Mouse (Mus musculus) CH12.LX (cell line): ENCODE data around the gene Olfr1370. TPM values are rescaled to one million over a fixed set of nuclear protein-coding genes. Genes with fewer than 3 reads are reported as not detected.
"Not testable (repeated sequence)": the region's sequence is repeated elsewhere in the genome, so short reads cannot be mapped to it uniquely, and the experiment has no call there.

ENCODE experiments used
- DNase-seq: peaks from one replicate; pipeline ENCODE4 v3.0.0-alpha.2; 2013; ENCODE audit errors: extremely low read depth
- H3K27ac ChIP-seq: 2 replicates; pipeline ENCODE4 v1.5.1; 2012; ENCODE audit warnings: low read depth, mild to moderate bottlenecking, control low read depth, moderate library complexity; ENCODE audit not compliant: insufficient read depth
- H3K27me3 ChIP-seq: replicated peaks from 2 replicates; pipeline ENCODE3; 2012; ENCODE audit warnings: inconsistent platforms
- H3K36me3 ChIP-seq, 2 experiments: replicated peaks in 1 of 2; 2 replicates each; pipeline versions ENCODE3 to v1.6.1; 2012; ENCODE audit warnings: inconsistent platforms in 1 of 2, low read length in 1 of 2, mild to moderate bottlenecking in 1 of 2, mixed read lengths in 1 of 2, moderate library complexity in 1 of 2; ENCODE audit not compliant: control insufficient read depth in 1 of 2, insufficient read depth in 1 of 2
- H3K4me1 ChIP-seq, 2 experiments: 2 replicates each; pipeline ENCODE4 v1.6.1; 2012; ENCODE audit warnings: inconsistent platforms in 1 of 2, moderate library complexity in 1 of 2; ENCODE audit not compliant: insufficient read depth in 2 of 2, control insufficient read depth in 1 of 2
- H3K4me2 ChIP-seq: 2 replicates; pipeline ENCODE4 v1.6.1; 2012; ENCODE audit warnings: low read depth, mild to moderate bottlenecking, control low read depth; ENCODE audit not compliant: poor library complexity, insufficient read depth, severe bottlenecking
- H3K4me3 ChIP-seq, 3 experiments: fragments of 150-350 bp in 1 of 3; sonication (generic) in 1 of 3; replicated peaks in 1 of 3; 2 replicates each; pipeline versions ENCODE3 to v1.5.1; 2011 to 2012; ENCODE audit warnings: low read depth in 2 of 3, low read length in 2 of 3, mild to moderate bottlenecking in 2 of 3, moderate library complexity in 2 of 3, control low read depth in 1 of 3, improper control_type of control experiment in 1 of 3, inconsistent platforms in 1 of 3, mixed read lengths in 1 of 3; ENCODE audit not compliant: poor library complexity in 1 of 3
- H3K79me2 ChIP-seq: replicated peaks from 2 replicates; pipeline ENCODE4 v1.6.1; 2012; ENCODE audit warnings: mild to moderate bottlenecking, moderate library complexity; ENCODE audit not compliant: control insufficient read depth, poor library complexity, insufficient read depth, severe bottlenecking; ENCODE audit errors: extremely low read depth
- H3K9ac ChIP-seq: 2 replicates; pipeline ENCODE4 v1.6.1; 2012; ENCODE audit warnings: low read depth, mild to moderate bottlenecking, control low read depth, moderate library complexity; ENCODE audit not compliant: insufficient read depth
- H3K9me3 ChIP-seq: replicated peaks from 2 replicates; pipeline ENCODE3; 2012; ENCODE audit warnings: low read length, inconsistent platforms, mixed read lengths
- BHLHE40 ChIP-seq: IDR thresholded peaks from 2 replicates; pipeline ENCODE4 v1.6.1; 2011; ENCODE audit warnings: mild to moderate bottlenecking, low read depth, low read length, improper control_type of control experiment
- CHD2 ChIP-seq: IDR thresholded peaks from 2 replicates; pipeline ENCODE4 v1.6.1; 2011; ENCODE audit warnings: low read length, improper control_type of control experiment
- CTCF ChIP-seq, 2 experiments: IDR thresholded peaks in 1 of 2; conservative IDR thresholded peaks in 1 of 2; 2 replicates each; pipeline ENCODE4 v1.5.1; 2011 to 2012; ENCODE audit warnings: low read depth in 2 of 2, low read length in 2 of 2, improper control_type of control experiment in 1 of 2, inconsistent platforms in 1 of 2, mild to moderate bottlenecking in 1 of 2, moderate library complexity in 1 of 2
- E2F4 ChIP-seq: IDR thresholded peaks from 2 replicates; pipeline ENCODE4 v1.6.1; 2011; ENCODE audit warnings: low read depth, low read length, improper control_type of control experiment; ENCODE audit not compliant: insufficient replicate concordance
- ETS1 ChIP-seq: conservative IDR thresholded peaks from 2 replicates; pipeline ENCODE4 v1.6.1; 2012; ENCODE audit warnings: low read depth, mild to moderate bottlenecking, inconsistent platforms, low read length, improper control_type of control experiment, moderate library complexity
- HCFC1 ChIP-seq: IDR thresholded peaks from 2 replicates; pipeline ENCODE4 v1.6.1; 2012; ENCODE audit warnings: low read depth, mild to moderate bottlenecking, inconsistent platforms, low read length, improper control_type of control experiment
- JUND ChIP-seq: conservative IDR thresholded peaks from 2 replicates; pipeline ENCODE4 v1.6.1; 2011; ENCODE audit warnings: low read depth, low read length, improper control_type of control experiment
- KAT2A ChIP-seq: IDR thresholded peaks from 2 replicates; pipeline ENCODE4 v1.6.1; 2012; ENCODE audit warnings: low read length, improper control_type of control experiment, inconsistent platforms; ENCODE audit not compliant: insufficient replicate concordance
- MAFK ChIP-seq: IDR thresholded peaks from 2 replicates; pipeline ENCODE4 v1.6.1; 2011; ENCODE audit warnings: low read length, improper control_type of control experiment; ENCODE audit not compliant: insufficient replicate concordance
- MAX ChIP-seq: IDR thresholded peaks from 2 replicates; pipeline ENCODE4 v1.6.1; 2011; ENCODE audit warnings: low read length, improper control_type of control experiment
- MEF2A ChIP-seq: IDR thresholded peaks from 2 replicates; pipeline ENCODE4 v1.6.1; 2014; ENCODE audit warnings: low read depth, mild to moderate bottlenecking, inconsistent platforms, low read length, improper control_type of control experiment, borderline replicate concordance
- MXI1 ChIP-seq: IDR thresholded peaks from 2 replicates; pipeline ENCODE4 v1.6.1; 2011; ENCODE audit warnings: mild to moderate bottlenecking, low read depth, low read length, improper control_type of control experiment
- NRF1 ChIP-seq: IDR thresholded peaks from 2 replicates; pipeline ENCODE4 v1.6.1; 2014; ENCODE audit warnings: low read depth, mild to moderate bottlenecking, inconsistent platforms, low read length, improper control_type of control experiment, moderate library complexity
- PAX5 ChIP-seq: IDR thresholded peaks from 2 replicates; pipeline ENCODE4 v1.6.1; 2012; ENCODE audit warnings: low read length, inconsistent platforms, mixed read lengths
- POLR2A ChIP-seq: IDR thresholded peaks from 2 replicates; pipeline ENCODE4 v1.6.1; 2011; ENCODE audit warnings: low read depth, mild to moderate bottlenecking, improper control_type of control experiment, low read length
- POLR2AphosphoS2 ChIP-seq: IDR thresholded peaks from 2 replicates; pipeline ENCODE4 v1.6.1; 2011; ENCODE audit warnings: low read depth, low read length, improper control_type of control experiment
- SIN3A ChIP-seq: IDR thresholded peaks from 2 replicates; pipeline ENCODE4 v1.6.1; 2012; ENCODE audit warnings: low read length, improper control_type of control experiment, inconsistent platforms
- SMC3 ChIP-seq: IDR thresholded peaks from 2 replicates; pipeline ENCODE4 v1.6.1; 2011; ENCODE audit warnings: low read depth, low read length, improper control_type of control experiment
- UBTF ChIP-seq: IDR thresholded peaks from 2 replicates; pipeline ENCODE4 v1.6.1; 2012; ENCODE audit warnings: low read depth, mild to moderate bottlenecking, inconsistent platforms, low read length, improper control_type of control experiment, moderate library complexity
- USF1 ChIP-seq: IDR thresholded peaks from 2 replicates; pipeline ENCODE4 v1.6.1; 2014; ENCODE audit warnings: low read depth, mild to moderate bottlenecking, inconsistent platforms, low read length, improper control_type of control experiment
- USF2 ChIP-seq: conservative IDR thresholded peaks from 2 replicates; pipeline ENCODE4 v1.6.1; 2011; ENCODE audit warnings: low read depth, low read length, improper control_type of control experiment
- ZKSCAN1 ChIP-seq: IDR thresholded peaks from 2 replicates; pipeline ENCODE4 v1.6.1; 2012; ENCODE audit warnings: low read depth, inconsistent platforms, low read length, improper control_type of control experiment, borderline replicate concordance
- ZMIZ1 ChIP-seq: IDR thresholded peaks from 2 replicates; pipeline ENCODE4 v1.6.1; 2012; ENCODE audit warnings: low read depth, mild to moderate bottlenecking, inconsistent platforms, low read length, improper control_type of control experiment
- dilution Hi-C: fragments of 300-500 bp; cut with MboI; formaldehyde crosslinking; loops from 2 replicates; pipeline ENCODE4 v1.14.3; 2020; ENCODE audit warnings: low sequenced_read_pairs; ENCODE audit not compliant: extremely low pct_unique_long_range_greater_than_20kb, extremely low pct_ligation_motif_present
- in situ Hi-C: fragments of 300-500 bp; cut with MboI; formaldehyde crosslinking; loops from 3 replicates; pipeline ENCODE4 v1.14.3; 2019; ENCODE audit warnings: low sequenced_read_pairs, low pct_ligation_motif_present, low pct_unique_long_range_greater_than_20kb, mixed read lengths
- polyA plus RNA-seq: library from polyadenylated mRNA; unstranded; fragments of >175 nt; gene quantifications from 2 replicates; pipeline ENCODE4 v1.2.1, GENCODE M21; 2012; ENCODE audit warnings: low read depth; ENCODE audit not compliant: insufficient read length
- total RNA-seq, 2 experiments: library from RNA; depleted of rRNA; stranded (reverse); fragments of 300-350 nt in 1 of 2; fragments of >200 nt in 1 of 2; gene quantifications; 2 replicates each; pipeline ENCODE4 v1.2.3; 2012 to 2014

The Olfr1370 gene
- total RNA-seq (2012; rRNA removed) = not detected in 2 replicates
- total RNA-seq (2014; rRNA removed) = not detected in 2 replicates
- polyA plus RNA-seq = not detected in 2 replicates

GRCm38 (mm10) chr13:21074847-21075246 is at the start of gene Olfr1370:
Gene Olfr1370, minus strand, starts transcription at chr13:21074947.
- Histone ChIP-seq H3K4me1 (no peaks in the 10 kb centered on the region), H3K4me3 (no peak within 1 kb of the TSS), H3K9ac (no peak within 1 kb of the TSS)
- TF ChIP-seq MAX = no peak
- no peak for TF ChIP-seq SMC3
- TF ChIP-seq MEF2A = no peak
- TF ChIP-seq ZMIZ1 = no peak
- TF ChIP-seq MXI1 = no peak
- no peak for TF ChIP-seq ETS1
- no peak for TF ChIP-seq USF2
- TF ChIP-seq HCFC1 = no peak
- no peak for TF ChIP-seq POLR2AphosphoS2
- no peak for TF ChIP-seq PAX5
- no peak for TF ChIP-seq KAT2A
- TF ChIP-seq POLR2A = no peak
- no peak for TF ChIP-seq USF1
- TF ChIP-seq E2F4 = no peak
- no peak for TF ChIP-seq UBTF
- TF ChIP-seq ZKSCAN1 = no peak
- no peak for TF ChIP-seq JUND
- TF ChIP-seq CTCF (conservative IDR thresholded peaks at IDR 0.05 in 1 of 2, IDR thresholded peaks at IDR 0.05 in 1 of 2; ENCODE audit: low read depth in 2 of 2, low read length in 2 of 2) = no peak
- TF ChIP-seq, all 38 proteins: peak for 0
- H3K36me3 ChIP-seq = no peaks in the 10 kb centered on the region
- no peak within 1 kb of the TSS for H3K4me2 ChIP-seq
- no peaks in the 10 kb centered on the region for H3K79me2 ChIP-seq
- H3K27me3 ChIP-seq = no peaks in the 10 kb centered on the region
- in situ Hi-C loops (no loop called here), dilution Hi-C loops (no loop called here)
- DNase-seq = no peak
- no peak within 1 kb of the TSS for H3K27ac ChIP-seq
- H3K9me3 ChIP-seq = no peaks in the 10 kb centered on the region

DNA sequence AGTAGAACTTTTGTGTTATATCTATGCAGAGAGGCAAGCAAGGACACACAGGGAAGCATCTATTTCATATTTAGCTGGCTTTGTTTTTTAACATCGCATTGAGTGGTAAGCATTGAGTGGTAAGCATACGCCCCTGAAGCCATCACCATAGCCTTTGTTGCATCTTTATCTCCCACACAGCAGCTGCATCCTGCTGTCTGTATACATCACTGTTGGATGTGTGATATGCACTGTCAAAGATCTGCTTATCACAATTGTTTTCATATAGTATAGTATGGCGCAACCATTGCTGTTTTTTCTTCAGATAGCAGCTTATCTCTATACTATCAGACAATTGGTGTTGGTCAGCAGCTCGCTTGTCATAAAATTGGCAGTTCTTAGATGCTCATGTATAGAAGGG is 39.4 kb upstream of the Olfr1370 start:
- Histone ChIP-seq H3K9ac (no peak overlapping the region), H3K36me3 (no peaks in the 10 kb centered on the region), H3K4me2 (no peak overlapping the region), H3K4me1 (no peaks in the 10 kb centered on the region), H3K9me3 (no peaks in the 10 kb centered on the region), H3K79me2 (no peaks in the 10 kb centered on the region), H3K27ac (no peak overlapping the region), H3K27me3 (no peaks in the 10 kb centered on the region), H3K4me3 (no peak overlapping the region)
- in situ Hi-C loops (no loop called here), dilution Hi-C loops (no loop called here)
- DNase-seq = no peak
- no peak for TF ChIP-seq MAFK
- TF ChIP-seq PAX5 = no peak
- TF ChIP-seq CTCF (conservative IDR thresholded peaks at IDR 0.05 in 1 of 2, IDR thresholded peaks at IDR 0.05 in 1 of 2; ENCODE audit: low read depth in 2 of 2, low read length in 2 of 2) = no peak
- TF ChIP-seq BHLHE40 = no peak
- no peak for TF ChIP-seq ETS1
- no peak for TF ChIP-seq SMC3
- TF ChIP-seq ZKSCAN1 = no peak
- no peak for TF ChIP-seq HCFC1
- no peak for TF ChIP-seq MEF2A
- no peak for TF ChIP-seq MXI1
- TF ChIP-seq CHD2 = no peak
- no peak for TF ChIP-seq NRF1
- no peak for TF ChIP-seq SIN3A

- dilution Hi-C loops, DNase-seq, in situ Hi-C loops, H3K4me3 ChIP-seq, H3K9me3 ChIP-seq, H3K4me1 ChIP-seq, H3K36me3 ChIP-seq, H3K4me2 ChIP-seq, H3K27ac ChIP-seq, H3K79me2 ChIP-seq, H3K9ac ChIP-seq, H3K27me3 ChIP-seq: not testable (repeated sequence)
Observed at GRCm38 (mm10) chr13:21111183-21111582, 36.4 kb upstream of the Olfr1370 start, which contains the start of gene Olfr1369-ps1. Gene Olfr1369-ps1, plus strand, starts transcription at chr13:21111483.
